Mouse (Mus musculus): ENCODE measurements at regions not wholly inside any gene's neighbourhood (a gene's known extent, or its start where the extent isn't known, plus 50 kb on each side); places are given as distances from the start of the nearest gene placed in this dataset.

GRCm38 (mm10) chr8:8932466-8932865, 242.1 kb upstream of the Arglu1 start:
- no peaks in the 10 kb centered on the region for H3K9me3 ChIP-seq (ENCODE audit: control insufficient read depth, low read length)
- TF ChIP-seq POLR2A (IDR thresholded peaks at IDR 0.05; ENCODE audit: borderline replicate concordance, extremely low read depth, insufficient read depth, insufficient read length) = no peak

GRCm38 (mm10) chr8:8931746-8932145, 241.4 kb upstream of the Arglu1 start:
- ATAC-seq (ENCODE audit: low FRiP score, low read depth) (no peak), DNase-seq (ENCODE audit: low spot score) (no peak)
- TF ChIP-seq POLR2A (IDR thresholded peaks at IDR 0.05; ENCODE audit: borderline replicate concordance, extremely low read depth, insufficient read depth, insufficient read length) = no peak
- Histone ChIP-seq H3K4me3 (replicated peaks; ENCODE audit: low read length) (no peak overlapping the region), H3K9ac (ENCODE audit: low read depth, low read length, severe bottlenecking) (no peak overlapping the region), H3K27ac (replicated peaks; ENCODE audit: low read depth, low read length) (no peak overlapping the region), H3K36me3 (ENCODE audit: control insufficient read depth, insufficient read depth, low read length) (no peaks in the 10 kb centered on the region), H3K4me1 (ENCODE audit: control insufficient read depth, insufficient read depth, low read length) (0 out of 2 replicates have a peak, but pooled peaks cover under 1% of the 10 kb centered on the region), H3K4me2 (replicated peaks; ENCODE audit: low read depth, low read length, severe bottlenecking) (no peak overlapping the region), H3K9me3 (ENCODE audit: control insufficient read depth, low read length) (no peaks in the 10 kb centered on the region), H3K27me3 (ENCODE audit: control insufficient read depth, insufficient read depth, low read length) (no peaks in the 10 kb centered on the region)
- 83% methylated on average over 6 of the region's 6 CpGs for WGBS

More at GRCm38 (mm10) chr8:8932466-8932865, 242.1 kb upstream of the Arglu1 start:
- H3K36me3 ChIP-seq (ENCODE audit: control insufficient read depth, insufficient read depth, low read length) = no peaks in the 10 kb centered on the region
- 82% methylated on average over 3 of the region's 3 CpGs for WGBS
- ATAC-seq (ENCODE audit: low FRiP score, low read depth) (no peak), DNase-seq (ENCODE audit: low spot score) (no peak)
- H3K4me2 ChIP-seq (replicated peaks; ENCODE audit: low read depth, low read length, severe bottlenecking) = no peak overlapping the region
- no peak overlapping the region for H3K4me3 ChIP-seq (replicated peaks; ENCODE audit: low read length)
- no peak overlapping the region for H3K9ac ChIP-seq (ENCODE audit: low read depth, low read length, severe bottlenecking)
- no peak overlapping the region for H3K27ac ChIP-seq (replicated peaks; ENCODE audit: low read depth, low read length)
- H3K4me1 ChIP-seq (ENCODE audit: control insufficient read depth, insufficient read depth, low read length) = 0 out of 2 replicates have a peak, but pooled peaks cover 3% of the 10 kb centered on the region
- H3K27me3 ChIP-seq (ENCODE audit: control insufficient read depth, insufficient read depth, low read length) = no peaks in the 10 kb centered on the region

- H3K4me2 ChIP-seq (replicated peaks; ENCODE audit: low read depth, low read length, severe bottlenecking) = no peak overlapping the region
- no peaks in the 10 kb centered on the region for H3K9me3 ChIP-seq (ENCODE audit: control insufficient read depth, low read length)
- no peak overlapping the region for H3K27ac ChIP-seq (replicated peaks; ENCODE audit: low read depth, low read length)
- WGBS = 82% methylated on average over 18 of the region's 18 CpGs
- H3K4me3 ChIP-seq (replicated peaks; ENCODE audit: low read length) = no peak overlapping the region
- no peaks in the 10 kb centered on the region for H3K36me3 ChIP-seq (ENCODE audit: control insufficient read depth, insufficient read depth, low read length)
- ATAC-seq (ENCODE audit: low FRiP score, low read depth) (no peak), DNase-seq (ENCODE audit: low spot score) (no peak)
- H3K27me3 ChIP-seq (ENCODE audit: control insufficient read depth, insufficient read depth, low read length) = no peaks in the 10 kb centered on the region
- H3K9ac ChIP-seq (ENCODE audit: low read depth, low read length, severe bottlenecking) = no peak overlapping the region
- no peak for TF ChIP-seq POLR2A (IDR thresholded peaks at IDR 0.05; ENCODE audit: borderline replicate concordance, extremely low read depth, insufficient read depth, insufficient read length)
- no peaks in the 10 kb centered on the region for H3K4me1 ChIP-seq (ENCODE audit: control insufficient read depth, insufficient read depth, low read length)
These were observed 237.9 kb upstream of the Arglu1 start for GRCm38 (mm10) chr8:8928074-8928862.

- H3K27me3 ChIP-seq (ENCODE audit: control insufficient read depth, insufficient read depth, low read length) = no peaks in the 10 kb centered on the region
- H3K4me3 ChIP-seq (replicated peaks; ENCODE audit: low read length) = no peak overlapping the region
- H3K9ac ChIP-seq (ENCODE audit: low read depth, low read length, severe bottlenecking) = no peak overlapping the region
- H3K4me2 ChIP-seq (replicated peaks; ENCODE audit: low read depth, low read length, severe bottlenecking) = no peak overlapping the region
- DNase-seq (ENCODE audit: low spot score) (no peak), ATAC-seq (ENCODE audit: low FRiP score, low read depth) (no peak)
- no peak for TF ChIP-seq POLR2A (IDR thresholded peaks at IDR 0.05; ENCODE audit: borderline replicate concordance, extremely low read depth, insufficient read depth, insufficient read length)
- no peaks in the 10 kb centered on the region for H3K4me1 ChIP-seq (ENCODE audit: control insufficient read depth, insufficient read depth, low read length)
- H3K9me3 ChIP-seq (ENCODE audit: control insufficient read depth, low read length) = no peaks in the 10 kb centered on the region
- no peak overlapping the region for H3K27ac ChIP-seq (replicated peaks; ENCODE audit: low read depth, low read length)
- H3K36me3 ChIP-seq (ENCODE audit: control insufficient read depth, insufficient read depth, low read length) = no peaks in the 10 kb centered on the region
- 50% methylated on average over 2 of the region's 2 CpGs for WGBS
These were observed 231.1 kb upstream of the Arglu1 start for GRCm38 (mm10) chr8:8921446-8921845.

GRCm38 (mm10) chr8:8919582-8920503, 229.5 kb upstream of the Arglu1 start:
- Histone ChIP-seq H3K27ac (replicated peaks; ENCODE audit: low read depth, low read length) (no peak overlapping the region), H3K36me3 (ENCODE audit: control insufficient read depth, insufficient read depth, low read length) (no peaks in the 10 kb centered on the region), H3K9ac (ENCODE audit: low read depth, low read length, severe bottlenecking) (no peak overlapping the region), H3K4me2 (replicated peaks; ENCODE audit: low read depth, low read length, severe bottlenecking) (no peak overlapping the region), H3K4me3 (replicated peaks; ENCODE audit: low read length) (no peak overlapping the region), H3K27me3 (ENCODE audit: control insufficient read depth, insufficient read depth, low read length) (no peaks in the 10 kb centered on the region), H3K9me3 (ENCODE audit: control insufficient read depth, low read length) (0 out of 2 replicates have a peak, but pooled peaks cover 7% of the 10 kb centered on the region), H3K4me1 (ENCODE audit: control insufficient read depth, insufficient read depth, low read length) (no peaks in the 10 kb centered on the region)
- ATAC-seq (ENCODE audit: low FRiP score, low read depth) (no peak), DNase-seq (ENCODE audit: low spot score) (no peak)
- no peak for TF ChIP-seq POLR2A (IDR thresholded peaks at IDR 0.05; ENCODE audit: borderline replicate concordance, extremely low read depth, insufficient read depth, insufficient read length)
- WGBS = 19% methylated on average over 11 of the region's 11 CpGs

Measured in limb, embryonic 14.5 days (tissue).